In genomic region chr3:27182733-27183600, GRCm38 (mm10) we compare ENCODE assay signal across 8 mouse cellular contexts. TPM values are rescaled to one million over a fixed set of nuclear protein-coding genes. Genes with fewer than 3 reads are reported as not detected.
DNase-seq lines count a peak whose midpoint lies in the region; ATAC-seq lines count a peak whose summit lies in the region.

Nceh1 (plus strand) TSS chr3:27182965.

- intact Hi-C loops in gastrocnemius, postnatal 14 days (cut with DNase I; ENCODE audit: low total_unique reads): no loop called here
- intact Hi-C loops in left cerebral cortex, postnatal 10 days (cut with DNase I): loop anchor here (2.0 kb wide), 1 partner anchor 54 kb away; no protein-coding TSS in a partner anchor

- DNase-seq in adipocyte (ENCODE audit: low spot score): peak; percentile 87
- DNase-seq in embryo, embryonic 10 days (ENCODE audit: low spot score): peak; percentile 97
- peak; percentile 94 for DNase-seq in gastrocnemius, postnatal 14 days
- DNase-seq in left cerebral cortex, postnatal 10 days (ENCODE audit: extremely low spot score in 1 of 2, low spot score in 2 of 2): peak; percentile 94 to 97
- peak; percentile 95 for DNase-seq in right cerebral cortex, postnatal 25 days
- DNase-seq in urinary bladder, postnatal 4 days (ENCODE audit: low spot score in 2 of 2): peak; percentile 89 to 93

- ATAC-seq in inflammation-experienced regulatory T-cells, adult 6 months: peak; percentile 99
- ATAC-seq in megakaryocyte-erythroid progenitor cell, adult 5-6 weeks (replicated peaks; ENCODE audit: low FRiP score, low TSS enrichment, poor library complexity, severe bottlenecking): peak; percentile 97

RNA-seq across cellular contexts. Expression of gene Nceh1, which starts in this region (rescaled TPM):
- total RNA-seq in gastrocnemius, postnatal 14 days (2021): 10 to 100 TPM; 11.0 to 19.7 TPM
- polyA plus RNA-seq in inflammation-experienced regulatory T-cells, adult 6 months (2017; shearing (Covaris generic)): 10 to 100 TPM; 21.0 to 33.3 (median 22.7) TPM
- total RNA-seq in left cerebral cortex, postnatal 10 days (2021): 100 to 1,000 TPM in 1 of 2 experiments, 10 to 100 TPM in 1; 96.9 to 103 TPM
- total RNA-seq in megakaryocyte-erythroid progenitor cell, adult 5-6 weeks (2014; fragmentation: Nextera tagmentation): 4.3 and 8.4 TPM in 2 replicates
- 6.4 and 16.3 TPM in 2 replicates for total RNA-seq in megakaryocyte-erythroid progenitor cell, adult 5-6 weeks (2017)

Comparison
In these comparisons a context has a peak if more than half of its experiments do, and no peak if none do; other contexts are left out.
1. Peak in every context shown above with its lines: DNase-seq and ATAC-seq.
2. RNA of gene Nceh1 (total RNA-seq): 96.9 to 103 TPM in left cerebral cortex, postnatal 10 days; 11.0 to 19.7 TPM in gastrocnemius, postnatal 14 days and 4.3 to 16.3 TPM in megakaryocyte-erythroid progenitor cell, adult 5-6 weeks; every median in the first group is over 4 times any median in the second.